Mouse (Mus musculus): ENCODE measurements around the gene Maneal.

Maneal gene

DNA sequence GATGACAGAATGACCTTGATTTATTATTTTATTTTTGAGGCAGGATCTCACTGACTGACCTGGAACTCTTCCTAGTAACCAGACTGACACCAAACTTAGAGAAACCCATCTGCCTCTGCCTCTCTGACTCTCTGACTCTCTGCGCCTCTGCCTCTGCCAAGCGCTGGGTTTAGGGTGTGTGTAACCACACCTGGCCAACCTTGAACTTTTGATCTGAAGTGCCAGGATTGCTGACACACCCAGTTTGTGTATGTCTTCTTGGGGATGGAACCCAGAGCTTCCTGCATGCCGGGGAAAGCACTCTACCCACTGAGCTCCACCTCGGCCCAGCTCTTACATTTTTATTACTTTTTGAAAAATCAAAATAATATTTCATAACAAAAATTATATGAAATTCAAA is 43.1 kb downstream of the Maneal start:
- CTCF ChIA-PET, result interaction anchor here in 2 of 4 experiments (0.7 to 1.6 kb wide), 3 partner anchors 17 to 155 kb away, joined by 3 to 4 read pairs (median 3); partner anchors contain the start of gene Mtf1 (in 1 of the 2)

DNA sequence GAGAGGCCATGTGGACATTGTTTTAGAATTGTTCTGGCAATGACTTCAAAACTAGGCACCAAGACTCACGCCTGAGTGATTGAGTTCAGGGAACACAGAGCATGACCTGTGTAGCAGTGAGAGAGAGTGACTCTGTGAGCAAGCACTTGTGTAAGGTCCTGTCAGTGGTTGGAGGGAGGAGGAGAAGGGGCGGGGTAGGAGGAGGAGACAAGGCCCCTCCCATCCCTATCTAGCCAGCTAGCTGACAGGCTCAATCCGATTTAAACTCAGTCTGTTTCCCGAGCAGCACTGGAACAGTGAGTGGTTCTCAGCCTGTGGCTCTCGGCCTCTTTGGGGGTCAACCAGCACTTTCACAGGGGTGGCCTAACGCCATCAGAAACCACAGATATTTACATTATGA is 44.2 kb downstream of the Maneal start:
- POLR2A ChIA-PET, result interaction anchor here in 2 of 4 experiments (0.7 to 1.6 kb wide), 7 partner anchors 13 to 831 kb away, joined by 3 to 11 read pairs (median 5); partner anchors contain the start of gene Mtf1 (in 1 of the 2)

More for the DNA sequence above, 43.1 kb downstream of the Maneal start:
- POLR2A ChIA-PET, result interaction anchor here in 2 of 4 experiments (0.7 to 1.4 kb wide), 7 partner anchors 11 to 118 kb away, joined by 3 to 10 read pairs (median 3); partner anchors contain the start of genes 9930104L06Rik (in 1 of the 2) and Mtf1 (in 1 of the 2)

DNA sequence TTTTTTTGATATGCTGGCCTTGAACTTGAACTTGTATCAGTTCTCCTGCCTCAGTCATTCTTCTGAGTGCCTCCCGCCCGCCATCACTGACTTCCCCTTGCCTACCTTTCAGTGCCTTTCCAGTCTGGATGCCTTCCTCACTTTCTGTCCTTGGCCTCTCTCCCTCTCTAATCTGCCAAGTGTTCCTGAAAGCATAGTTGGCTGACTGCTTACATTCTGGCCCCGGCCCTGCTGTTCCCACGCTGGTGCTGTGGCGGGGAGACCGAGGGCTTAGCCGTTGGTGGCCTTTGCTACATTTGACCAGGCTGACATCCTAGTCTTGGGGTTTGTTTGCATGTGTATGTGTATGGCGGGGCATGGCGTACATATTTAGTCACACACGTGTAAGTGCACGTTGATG is 46.1 kb downstream of the Maneal start:
- POLR2A ChIA-PET, result interaction anchor here in 2 of 4 experiments (0.5 to 1.5 kb wide), 3 partner anchors 11 to 283 kb away, joined by 3 to 4 read pairs (median 3); no protein-coding TSS in a partner anchor
- CTCF ChIA-PET, result interaction anchor here in 2 of 4 experiments (1.3 to 1.8 kb wide), 3 partner anchors 14 to 32 kb away, joined by 3 to 13 read pairs (median 4); partner anchors contain the start of gene Mtf1 (in 1 of the 2)

More for the DNA sequence above, 44.2 kb downstream of the Maneal start:
- CTCF ChIA-PET, result interaction anchor here in 3 of 4 experiments (0.6 to 1.6 kb wide), 4 partner anchors 16 to 333 kb away, joined by 3 to 4 read pairs (median 3); partner anchors contain the start of genes Mtf1 (in 1 of the 3) and Yrdc (in 1 of the 3)

DNA sequence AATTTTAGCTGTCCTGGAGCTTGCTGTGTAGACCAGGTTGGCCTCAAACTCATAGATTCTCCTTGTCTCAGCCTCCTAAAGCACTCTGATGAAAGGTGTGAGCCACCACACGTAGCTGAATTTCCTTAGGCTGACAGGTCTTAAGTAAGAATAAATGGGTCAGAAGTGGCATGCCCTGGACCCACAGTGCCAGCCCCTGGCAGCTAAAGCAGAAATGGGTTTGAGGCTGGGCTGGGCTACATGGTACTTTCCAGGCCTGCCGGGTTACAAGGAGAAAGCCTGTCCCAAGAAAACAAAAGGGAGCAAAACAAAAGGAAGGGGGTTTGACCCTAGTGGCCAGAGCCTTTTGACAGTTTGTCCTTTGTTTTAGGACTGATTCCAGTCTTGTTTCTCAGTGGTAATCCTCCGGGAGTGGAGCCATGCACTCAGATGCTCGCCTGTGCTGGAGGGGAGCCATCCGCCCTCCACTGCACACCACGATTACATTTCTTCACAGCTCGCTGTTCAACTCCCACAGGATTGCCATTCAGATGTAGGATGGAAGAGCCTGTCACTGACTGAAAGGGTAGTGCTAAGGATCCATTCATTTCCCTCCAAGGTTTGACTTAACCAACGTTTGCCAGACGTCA is 50.5 kb downstream of the Maneal start:
- POLR2A ChIA-PET, result interaction anchor here in 2 of 4 experiments (1.4 to 3.6 kb wide), 3 partner anchors 9 to 20 kb away, joined by 4 to 22 read pairs (median 6); partner anchors contain the start of gene Mtf1 (in 2 of the 2)
- CTCF ChIA-PET, result interaction anchor here in 3 of 4 experiments (0.6 to 2.8 kb wide), 5 partner anchors 9 to 116 kb away, joined by 3 to 9 read pairs (median 4); partner anchors contain the start of gene Mtf1 (in 1 of the 3)

DNA sequence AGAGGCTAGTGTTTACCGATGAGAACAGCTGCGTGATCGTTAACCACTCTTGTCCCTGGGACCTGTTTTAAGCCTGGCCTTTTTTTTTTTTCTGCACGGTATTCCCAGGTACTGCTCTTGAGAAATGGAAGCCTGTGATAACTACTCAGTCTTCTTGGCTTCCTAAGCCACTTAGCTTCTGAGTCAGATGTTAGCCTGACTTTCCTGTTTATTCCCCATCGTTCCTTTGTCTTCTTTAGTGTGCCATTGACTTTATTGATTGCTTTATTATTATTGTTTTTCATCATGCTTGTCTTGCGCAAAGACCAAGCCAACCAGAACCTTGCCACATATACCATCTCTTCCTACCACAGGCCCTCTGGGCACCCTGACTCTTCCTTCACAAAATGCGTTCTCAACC is 51.9 kb downstream of the Maneal start:
- POLR2A ChIA-PET, result interaction anchor here in 2 of 4 experiments (0.8 to 3.6 kb wide), 7 partner anchors 7 to 110 kb away, joined by 3 to 22 read pairs (median 4); partner anchors contain the start of genes Fhl3 (in 1 of the 2) and Mtf1 (in 1 of the 2)
- CTCF ChIA-PET, result interaction anchor here (0.6 to 1.9 kb wide), 9 partner anchors 10 to 1407 kb away, joined by 3 to 8 read pairs (median 3); no protein-coding TSS in a partner anchor

DNA sequence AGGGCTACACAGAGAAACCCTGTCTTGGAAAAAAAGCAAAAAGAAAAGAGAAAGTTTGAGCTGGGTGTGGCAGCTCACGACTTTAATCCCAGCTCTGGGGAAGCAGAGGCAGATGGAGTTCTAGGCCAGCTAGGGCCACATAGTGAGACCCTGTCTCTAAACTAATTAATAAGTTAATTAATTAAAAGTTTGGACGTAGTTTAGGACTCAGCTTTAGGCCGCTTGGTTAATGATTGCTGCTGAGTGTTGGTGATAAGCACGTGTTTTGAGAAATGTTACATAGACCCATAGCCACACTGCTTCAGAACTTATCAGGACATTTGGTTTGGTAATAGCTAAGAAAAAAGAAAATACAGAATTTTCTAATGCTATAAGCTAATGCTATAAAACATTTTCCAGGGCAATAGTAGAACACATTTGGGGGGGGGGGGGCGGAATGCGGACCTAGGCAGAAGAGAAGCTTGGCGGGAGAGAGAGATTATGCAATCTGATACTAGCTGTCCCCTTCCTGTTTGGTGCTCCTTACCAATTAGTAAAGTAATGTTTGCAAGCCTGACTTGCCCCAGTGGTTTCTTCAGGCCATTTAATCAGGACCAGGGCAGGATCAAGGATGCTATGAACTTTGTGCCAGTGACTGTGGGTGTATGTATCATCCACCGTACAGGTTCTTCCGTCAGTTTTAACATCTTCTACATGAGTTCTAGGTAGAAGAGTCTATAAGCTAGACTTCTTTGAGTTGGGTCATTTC is 52.7 kb downstream of the Maneal start:
- POLR2A ChIA-PET, result interaction anchor here in 3 of 4 experiments (0.5 to 1.8 kb wide), 11 partner anchors 10 to 109 kb away, joined by 3 to 7 read pairs (median 3); partner anchors contain the start of gene Fhl3 (in 1 of the 3)
- CTCF ChIA-PET, result interaction anchor here (0.6 to 1.9 kb wide), 11 partner anchors 9 to 1775 kb away, joined by 3 to 8 read pairs (median 3); no protein-coding TSS in a partner anchor

DNA sequence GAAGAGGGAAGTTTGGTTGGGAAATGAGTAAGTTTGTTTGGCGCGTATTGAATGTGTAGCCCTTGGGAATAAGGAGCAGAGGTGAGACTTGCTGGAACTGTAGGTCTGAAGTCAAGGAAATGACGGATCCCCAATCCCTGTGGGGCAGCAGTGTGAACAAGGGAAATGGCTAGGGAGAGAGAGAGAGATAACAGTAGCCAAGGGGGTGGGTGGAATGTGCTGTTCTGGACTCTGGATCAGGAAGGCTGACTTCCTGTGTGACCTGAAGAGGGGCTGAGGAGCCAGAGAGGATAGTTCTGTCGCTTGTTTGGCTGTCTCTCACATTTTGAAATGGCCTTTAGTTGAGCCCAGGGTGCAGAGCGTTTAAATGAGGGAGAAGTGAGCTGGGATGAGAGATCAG is 53.5 kb downstream of the Maneal start:
- ChIA-PET CTCF (interaction anchor here in 2 of 4 experiments (0.6 to 1.9 kb wide), 2 partner anchors 39 to 1776 kb away, joined by 3 to 6 read pairs; no protein-coding TSS in a partner anchor), POLR2A (interaction anchor here in 3 of 4 experiments (0.5 to 1.6 kb wide), 6 partner anchors 13 to 62 kb away, joined by 3 to 5 read pairs (median 3); no protein-coding TSS in a partner anchor)

Measured in embryonic stem cell, embryonic (primary cell).